Mouse (Mus musculus): ENCODE measurements around the gene Hmgcll1. TPM values are rescaled to one million over a fixed set of nuclear protein-coding genes. Genes with fewer than 3 reads are reported as not detected.

The Hmgcll1 gene
- under 1 TPM; 0.41 to 0.60 TPM for total RNA-seq (2021)

- no peak for DNase-seq
Measured at GRCm38 (mm10) chr9:76014631-76015531, at the start of gene Hmgcll1. Gene Hmgcll1 (plus strand): TSS chr9:76014855.

- no peak for DNase-seq
Measured at GRCm38 (mm10) chr9:75980097-75980496, 34.6 kb upstream of the Hmgcll1 start.

GRCm38 (mm10) chr9:75981139-75981538, 33.5 kb upstream of the Hmgcll1 start:
- no peak for DNase-seq

GRCm38 (mm10) chr9:75989491-75989890, 25.2 kb upstream of the Hmgcll1 start:
- no peak for DNase-seq

- DNase-seq: no peak
Measured at GRCm38 (mm10) chr9:75998791-75999350, 15.8 kb upstream of the Hmgcll1 start.

- peak; percentile 33 for DNase-seq
Measured at GRCm38 (mm10) chr9:76000876-76001858, 13.5 kb upstream of the Hmgcll1 start.

GRCm38 (mm10) chr9:76003066-76003465, 11.6 kb upstream of the Hmgcll1 start:
- no peak for DNase-seq

- peak; percentile 13 for DNase-seq
Measured at GRCm38 (mm10) chr9:76003637-76004036, 11.0 kb upstream of the Hmgcll1 start.

GRCm38 (mm10) chr9:76007342-76007970, 7.2 kb upstream of the Hmgcll1 start:
- no peak for DNase-seq

- no peak for DNase-seq
Measured at GRCm38 (mm10) chr9:76013789-76014188, 866 bp upstream of the Hmgcll1 start.

GRCm38 (mm10) chr9:76015971-76016370, 1.3 kb downstream of the Hmgcll1 start:
- no peak for DNase-seq

GRCm38 (mm10) chr9:76016506-76016905, 1.9 kb downstream of the Hmgcll1 start:
- DNase-seq: no peak

- DNase-seq: no peak
Measured at GRCm38 (mm10) chr9:76023551-76023973, 8.9 kb downstream of the Hmgcll1 start.

GRCm38 (mm10) chr9:76024277-76025246, 9.9 kb downstream of the Hmgcll1 start:
- peak; percentile 18 for DNase-seq

- DNase-seq: no peak
Measured at GRCm38 (mm10) chr9:76029471-76030199, 15.0 kb downstream of the Hmgcll1 start.

GRCm38 (mm10) chr9:76035058-76035457, 20.4 kb downstream of the Hmgcll1 start:
- no peak for DNase-seq

- no peak for DNase-seq
Measured at GRCm38 (mm10) chr9:76038327-76039103, 23.9 kb downstream of the Hmgcll1 start.

- no peak for DNase-seq
Measured at GRCm38 (mm10) chr9:76039711-76040110, 25.1 kb downstream of the Hmgcll1 start.

- DNase-seq: no peak
Measured at GRCm38 (mm10) chr9:76043341-76043740, 28.7 kb downstream of the Hmgcll1 start.

Data from heart, postnatal 4 days (tissue).